Mouse (Mus musculus): ENCODE measurements around the gene Lgr4.

- no peak for TF ChIP-seq CTCF (IDR thresholded peaks at IDR 0.05; ENCODE audit: low read depth)
- no peak for TF ChIP-seq EP300 (IDR thresholded peaks at IDR 0.05; ENCODE audit: low read depth)
These were observed 18.4 kb downstream of the Lgr4 start for GRCm38 (mm10) chr2:109935754-109936409.
